Mouse (Mus musculus) intestine, embryonic 16.5 days (tissue): ENCODE data around the gene 2310057J18Rik. TPM values are rescaled to one million over a fixed set of nuclear protein-coding genes. Genes with fewer than 3 reads are reported as not detected.

Source experiments
- polyA plus RNA-seq: library from polyadenylated mRNA; unstranded; fragments of >200 nt; fragmentation: Nextera tagmentation; extraction: Ambion mirVana; gene quantifications from 2 replicates; pipeline ENCODE4 v1.2.1, GENCODE M21; 2015

The 2310057J18Rik gene
- polyA plus RNA-seq, 1 experiment from 2014 or later, result not detected

Other genes starting within 250 kb of the 2310057J18Rik start
- gene Soga3, start 157.5 kb upstream of the 2310057J18Rik start, polyA plus RNA-seq, result 2.3 and 3.0 TPM in 2 replicates
- 0.61 and 0.69 TPM in 2 replicates for gene Gm49353, start 212.7 kb upstream of the 2310057J18Rik start, polyA plus RNA-seq
- 0.84 and 0.86 TPM in 2 replicates for gene 9330159F19Rik, start 225.3 kb upstream of the 2310057J18Rik start, polyA plus RNA-seq